Mouse (Mus musculus) G1E (cell line): ENCODE results near the gene Fam84b.

Source experiments
- CTCF ChIP-seq: IDR thresholded peaks from 2 replicates; pipeline ENCODE4 v1.5.1; 2012; ENCODE audit warnings: low read depth, low read length, inconsistent platforms, mixed read lengths
- POLR2AphosphoS5 ChIP-seq: IDR thresholded peaks from 2 replicates; pipeline ENCODE4 v1.6.1; 2012; ENCODE audit warnings: low read depth, low read length, inconsistent platforms; ENCODE audit not compliant: insufficient replicate concordance

- TF ChIP-seq CTCF (no peak), POLR2AphosphoS5 (no peak)
Measured at GRCm38 (mm10) chr15:60855112-60855511, 1.5 kb upstream of the Fam84b start.
